Mouse (Mus musculus): Measurements from ENCODE around the gene Gm10401. TPM values are rescaled to one million over a fixed set of nuclear protein-coding genes. Genes with fewer than 3 reads are reported as not detected.
A peak's percentile ranks its signal among the peaks of the same experiment; 100 is the strongest.

The Gm10401 gene
- polyA plus RNA-seq (2015; fragmentation: Nextera tagmentation; extraction: Ambion mirVana): 38.4 and 40.9 TPM in 2 replicates

DNA sequence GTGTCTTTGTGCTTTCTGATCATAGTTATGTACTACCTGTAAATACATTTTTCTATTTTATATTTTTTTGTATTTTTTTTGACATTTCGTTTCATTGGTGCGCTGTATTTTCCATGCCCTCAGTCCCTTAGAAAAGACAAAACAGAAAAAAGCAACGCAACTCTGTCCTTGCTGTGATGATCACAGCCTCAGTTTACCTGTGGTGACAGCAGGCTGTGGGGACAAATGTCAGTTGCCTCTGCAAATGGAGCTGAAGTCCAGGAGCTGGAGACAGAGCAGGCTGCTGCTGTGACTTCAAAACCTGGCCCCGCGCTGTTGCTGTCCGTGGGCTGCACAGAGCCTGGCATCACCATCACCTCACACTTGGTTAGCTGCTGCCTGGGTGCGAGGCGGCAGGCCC, at the start of gene Gm10401:
Gm10401 (minus strand) TSS at position 101 of the 400 bp plus-strand sequence.
- Histone ChIP-seq H3K9me3 (replicated peaks) (no peaks in the 10 kb centered on the region), H3K4me2 (no peak within 1 kb of the TSS), H3K4me3 (no peak within 1 kb of the TSS), H3K4me1 (no peaks in the 10 kb centered on the region), H3K36me3 (ENCODE audit: poor library complexity, severe bottlenecking) (peaks cover 76% of the 10 kb centered on the region), H3K27me3 (no peaks in the 10 kb centered on the region), H3K27ac (no peak within 1 kb of the TSS), H3K9ac (no peak within 1 kb of the TSS)
- ATAC-seq: no peak
- WGBS: 96% methylated on average over 8 of the region's 8 CpGs

DNA sequence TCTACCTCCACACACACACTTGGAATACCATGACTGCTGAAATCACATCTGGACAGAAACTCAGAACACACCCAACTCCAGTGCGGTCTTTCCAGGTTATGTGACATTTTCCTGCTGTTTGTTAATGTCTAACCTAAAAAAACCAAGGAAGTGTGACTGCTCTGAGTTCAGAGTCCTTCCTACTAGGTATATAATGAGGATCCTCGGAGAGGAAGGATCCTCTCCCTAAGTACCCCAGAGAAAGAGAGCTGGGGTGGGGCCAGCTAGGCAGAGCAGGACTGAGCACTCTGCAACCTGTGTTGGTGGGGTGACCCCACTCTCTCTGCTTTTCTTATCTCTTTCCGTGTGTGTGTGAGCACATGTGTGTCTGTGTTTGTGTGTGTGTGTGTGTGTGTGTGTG, 49.3 kb upstream of the Gm10401 start:
- H3K27me3 ChIP-seq: no peaks in the 10 kb centered on the region
- no peak for ATAC-seq
- H3K4me1 ChIP-seq: 0 out of 2 replicates have a peak, but pooled peaks cover 9% of the 10 kb centered on the region
- 88% methylated on average over 3 of the region's 3 CpGs for WGBS
- no peaks in the 10 kb centered on the region for H3K9me3 ChIP-seq (replicated peaks)
- no peak overlapping the region for H3K4me2 ChIP-seq
- peaks cover 74% of the 10 kb centered on the region for H3K36me3 ChIP-seq (ENCODE audit: poor library complexity, severe bottlenecking)
- no peak overlapping the region for H3K4me3 ChIP-seq
- H3K9ac ChIP-seq: no peak overlapping the region
- no peak overlapping the region for H3K27ac ChIP-seq

DNA sequence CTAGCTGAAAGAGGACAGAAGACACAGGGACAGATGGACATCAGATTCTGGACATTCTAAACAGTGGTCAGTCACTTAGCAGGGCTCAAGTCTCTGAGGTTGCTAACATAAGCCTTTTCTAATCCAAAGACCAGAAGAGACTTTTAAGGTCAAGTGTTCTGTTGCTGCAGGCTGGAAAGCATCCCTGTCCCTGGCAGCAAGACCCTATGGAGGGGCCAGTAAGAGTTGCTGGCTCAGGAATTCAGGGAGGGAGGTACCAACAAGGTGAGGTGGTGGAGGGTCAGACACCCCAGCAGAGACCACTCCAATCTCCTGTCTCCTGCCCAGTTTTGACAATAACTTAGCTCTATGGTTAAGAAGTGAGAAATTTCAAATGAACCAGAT, 48.6 kb upstream of the Gm10401 start:
- no peak overlapping the region for H3K27ac ChIP-seq
- H3K4me3 ChIP-seq: no peak overlapping the region
- ATAC-seq: no peak
- no peaks in the 10 kb centered on the region for H3K27me3 ChIP-seq
- no peak overlapping the region for H3K4me2 ChIP-seq
- H3K9me3 ChIP-seq (replicated peaks): no peaks in the 10 kb centered on the region
- H3K4me1 ChIP-seq: 0 out of 2 replicates have a peak, but pooled peaks cover 9% of the 10 kb centered on the region
- H3K36me3 ChIP-seq (ENCODE audit: poor library complexity, severe bottlenecking): peaks cover 74% of the 10 kb centered on the region
- H3K9ac ChIP-seq: no peak overlapping the region

DNA sequence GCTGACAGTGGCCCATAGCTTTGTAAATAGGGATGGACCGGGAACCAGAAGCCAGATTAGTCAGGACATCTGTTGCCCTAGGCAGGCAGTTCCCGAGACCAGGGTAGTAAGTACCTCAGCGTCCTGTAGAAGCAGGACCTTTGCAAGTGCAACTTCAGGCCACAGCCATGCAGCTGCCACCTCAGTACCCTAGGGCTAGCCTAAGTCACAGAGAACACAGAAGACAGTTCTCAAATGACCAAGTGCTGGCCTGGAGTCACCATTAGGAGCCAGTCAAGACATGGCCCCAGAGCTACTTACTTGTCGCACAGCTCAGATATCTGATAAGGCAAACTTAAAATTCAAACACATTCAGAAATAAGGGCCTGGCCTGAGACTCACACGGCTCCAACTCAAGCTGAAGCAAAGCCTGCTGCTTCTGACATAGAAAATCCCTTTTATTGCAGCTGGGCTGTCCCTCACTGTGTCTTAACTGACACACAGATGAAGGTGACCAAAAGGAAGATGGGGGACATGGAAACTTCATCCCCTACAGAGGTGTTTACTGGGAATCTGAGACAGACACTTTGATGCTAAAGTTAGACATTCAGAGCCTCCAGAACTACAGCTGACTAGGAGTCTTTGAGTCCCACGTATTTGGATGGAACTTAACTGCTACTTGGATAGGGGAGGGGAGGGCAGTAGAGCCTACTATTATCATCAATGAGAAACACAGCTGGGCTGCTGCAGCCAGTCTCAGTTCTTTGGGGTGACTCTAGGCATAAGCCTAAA, 48.1 kb upstream of the Gm10401 start:
- peaks cover 68% of the 10 kb centered on the region for H3K36me3 ChIP-seq (ENCODE audit: poor library complexity, severe bottlenecking)
- H3K9me3 ChIP-seq (replicated peaks): no peaks in the 10 kb centered on the region
- ATAC-seq: no peak
- no peak overlapping the region for H3K4me2 ChIP-seq
- 0 out of 2 replicates have a peak, but pooled peaks cover 9% of the 10 kb centered on the region for H3K4me1 ChIP-seq
- no peak overlapping the region for H3K9ac ChIP-seq
- WGBS: 84% methylated on average over 6 of the region's 6 CpGs
- no peak overlapping the region for H3K4me3 ChIP-seq
- no peaks in the 10 kb centered on the region for H3K27me3 ChIP-seq
- no peak overlapping the region for H3K27ac ChIP-seq

DNA sequence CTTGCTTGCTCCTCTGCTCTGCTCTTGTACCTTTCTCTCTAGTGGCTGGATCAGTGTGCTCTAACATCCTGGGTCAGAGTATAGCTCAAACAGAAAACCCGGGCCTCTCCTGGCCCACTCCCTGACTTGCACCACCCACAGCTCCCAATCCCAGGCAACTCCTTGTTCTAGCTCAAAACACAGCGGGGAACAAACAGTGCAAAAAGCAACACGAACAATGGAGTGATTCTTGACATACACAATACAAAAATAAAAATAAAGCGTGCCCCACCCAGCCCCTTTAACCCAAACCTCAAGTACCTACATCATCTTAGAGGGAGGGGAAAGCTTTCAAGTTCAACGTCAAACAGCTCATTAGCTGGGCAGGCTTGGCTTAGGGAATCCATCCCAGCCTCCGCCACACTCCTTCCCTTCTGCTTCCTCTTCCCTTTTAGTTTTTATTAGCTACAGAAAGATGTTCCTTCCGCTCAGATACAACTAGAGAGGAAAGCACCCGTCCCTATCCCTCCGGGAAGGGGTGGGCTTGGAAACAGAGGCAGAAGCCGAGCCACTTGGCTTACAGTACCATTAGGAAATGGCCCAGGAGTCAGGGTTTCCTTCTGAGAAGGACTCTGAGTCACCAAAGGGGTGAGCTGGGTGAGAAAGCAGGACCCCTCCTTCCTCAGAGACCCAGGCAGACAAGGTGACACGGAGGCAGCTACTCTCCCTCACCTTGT, 47.3 kb upstream of the Gm10401 start:
- H3K4me1 ChIP-seq: 0 out of 2 replicates have a peak, but pooled peaks cover 9% of the 10 kb centered on the region
- no peaks in the 10 kb centered on the region for H3K9me3 ChIP-seq (replicated peaks)
- H3K9ac ChIP-seq: no peak overlapping the region
- H3K4me3 ChIP-seq: no peak overlapping the region
- no peak for ATAC-seq
- WGBS: 68% methylated on average over 11 of the region's 11 CpGs
- peaks cover 61% of the 10 kb centered on the region for H3K36me3 ChIP-seq (ENCODE audit: poor library complexity, severe bottlenecking)
- H3K27ac ChIP-seq: no peak overlapping the region
- H3K4me2 ChIP-seq: no peak overlapping the region
- no peaks in the 10 kb centered on the region for H3K27me3 ChIP-seq

DNA sequence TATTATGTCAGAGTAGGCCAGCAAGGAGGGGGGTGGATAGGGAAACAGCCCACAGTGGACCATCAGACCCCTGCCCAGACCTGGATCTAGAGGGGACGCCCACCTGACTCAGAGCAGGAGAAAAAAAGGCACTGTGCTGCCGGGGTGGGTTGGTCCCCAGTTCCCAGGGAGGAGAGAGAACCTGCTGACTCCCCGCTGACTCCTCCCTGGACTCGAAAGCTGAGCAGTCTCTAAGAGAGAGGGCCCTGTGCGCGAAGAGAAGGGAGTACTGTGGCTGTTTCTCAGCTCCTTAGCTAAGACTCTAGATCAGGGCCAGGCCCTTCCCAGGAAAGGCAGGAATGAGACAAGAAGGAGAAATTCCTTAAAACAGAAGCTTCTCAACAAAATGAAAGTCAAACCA, 46.4 kb upstream of the Gm10401 start:
- H3K27me3 ChIP-seq: no peaks in the 10 kb centered on the region
- H3K4me2 ChIP-seq: no peak overlapping the region
- H3K27ac ChIP-seq: no peak overlapping the region; the same call in 1 of the 2 replicates
- no peak overlapping the region for H3K9ac ChIP-seq
- H3K36me3 ChIP-seq (ENCODE audit: poor library complexity, severe bottlenecking): peaks cover 52% of the 10 kb centered on the region
- H3K9me3 ChIP-seq (replicated peaks): no peaks in the 10 kb centered on the region
- 67% methylated on average over 6 of the region's 6 CpGs for WGBS
- 0 out of 2 replicates have a peak, but pooled peaks cover 9% of the 10 kb centered on the region for H3K4me1 ChIP-seq
- no peak for ATAC-seq
- no peak overlapping the region for H3K4me3 ChIP-seq

DNA sequence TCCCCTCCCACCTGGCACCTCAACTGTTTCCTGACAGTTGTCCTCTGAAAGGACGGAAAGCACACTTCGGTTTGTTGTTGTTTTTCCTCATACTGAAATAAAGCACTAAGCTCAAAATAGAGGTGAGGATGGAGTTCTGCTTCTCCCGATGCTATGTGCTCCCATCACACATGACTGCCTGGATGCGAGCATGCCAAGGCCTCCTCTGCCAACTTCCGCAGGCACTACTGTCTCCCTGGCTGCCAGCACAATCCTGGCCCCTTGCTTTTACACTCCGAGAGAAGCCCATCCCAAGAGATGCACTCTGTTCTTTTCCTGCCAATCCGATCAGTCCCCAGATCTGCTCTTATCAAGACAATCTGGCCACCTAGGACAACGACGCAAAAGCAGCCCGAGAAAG, 45.5 kb upstream of the Gm10401 start:
- 71% methylated on average over 10 of the region's 10 CpGs for WGBS
- no peak for ATAC-seq
- Histone ChIP-seq H3K9ac (no peak overlapping the region), H3K27ac (no peak overlapping the region), H3K9me3 (replicated peaks) (no peaks in the 10 kb centered on the region), H3K4me2 (no peak overlapping the region), H3K36me3 (ENCODE audit: poor library complexity, severe bottlenecking) (peaks cover 44% of the 10 kb centered on the region), H3K27me3 (no peaks in the 10 kb centered on the region), H3K4me1 (0 out of 2 replicates have a peak, but pooled peaks cover 9% of the 10 kb centered on the region), H3K4me3 (no peak overlapping the region)

DNA sequence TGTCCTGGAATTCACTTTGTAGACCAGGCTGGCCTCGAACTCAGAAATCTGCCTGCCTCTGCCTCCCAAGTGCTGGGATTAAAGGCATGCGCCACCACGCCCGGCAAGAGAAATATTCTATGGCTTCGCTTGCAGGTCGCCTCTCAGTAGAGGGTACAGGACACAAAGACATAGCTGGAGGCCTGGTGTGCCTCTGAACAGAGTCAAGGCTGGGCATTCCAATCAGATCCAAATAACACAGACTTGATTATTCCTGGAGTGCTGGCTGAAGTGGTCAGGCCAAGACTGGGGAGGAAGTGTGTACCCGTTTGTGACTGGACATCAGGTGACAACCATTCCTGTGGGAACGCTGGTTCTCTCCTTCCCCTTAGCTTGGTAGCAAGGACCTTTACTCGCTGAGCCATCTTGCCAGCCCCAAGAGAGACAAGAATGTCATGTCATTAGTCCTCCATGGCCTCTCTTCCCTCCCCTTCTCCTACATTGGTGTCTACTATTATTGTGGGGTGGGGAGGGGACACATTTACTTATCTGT, 44.1 kb upstream of the Gm10401 start:
- no peak for ATAC-seq
- Histone ChIP-seq H3K4me1 (0 out of 2 replicates have a peak, but pooled peaks cover 9% of the 10 kb centered on the region), H3K36me3 (ENCODE audit: poor library complexity, severe bottlenecking) (peaks cover 31% of the 10 kb centered on the region), H3K4me3 (no peak overlapping the region), H3K27ac (no peak overlapping the region), H3K9me3 (replicated peaks) (no peaks in the 10 kb centered on the region), H3K27me3 (no peaks in the 10 kb centered on the region), H3K9ac (no peak overlapping the region), H3K4me2 (no peak overlapping the region)
- WGBS: 86% methylated on average over 9 of the region's 9 CpGs

DNA sequence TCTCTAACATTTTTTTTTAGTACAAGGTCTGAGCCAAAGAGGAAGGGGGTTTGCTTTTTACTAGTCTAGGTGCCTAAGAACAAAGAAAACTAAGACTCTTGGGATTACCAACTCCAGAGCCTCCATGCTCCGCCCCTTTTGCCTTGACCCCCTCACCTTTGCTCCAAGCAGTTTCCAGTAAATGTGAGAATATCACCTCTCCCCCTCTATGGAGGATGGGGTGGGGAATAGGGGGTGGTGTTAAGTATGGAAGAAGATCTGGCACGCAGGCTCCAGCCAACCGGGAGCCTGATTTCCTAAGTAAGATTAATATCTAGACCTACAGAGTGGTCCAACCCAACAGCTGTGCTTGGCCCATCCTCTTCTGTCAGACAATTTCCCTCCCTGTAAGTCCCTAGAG, 42.6 kb upstream of the Gm10401 start:
- Histone ChIP-seq H3K4me3 (no peak overlapping the region), H3K4me1 (0 out of 2 replicates have a peak, but pooled peaks cover 9% of the 10 kb centered on the region), H3K4me2 (no peak overlapping the region), H3K9ac (no peak overlapping the region), H3K27me3 (no peaks in the 10 kb centered on the region), H3K36me3 (ENCODE audit: poor library complexity, severe bottlenecking) (peaks cover 17% of the 10 kb centered on the region; the same call in 1 of the 2 replicates), H3K27ac (no peak overlapping the region), H3K9me3 (replicated peaks) (no peaks in the 10 kb centered on the region)
- no peak for ATAC-seq
- WGBS: 77% methylated on average over 3 of the region's 3 CpGs

DNA sequence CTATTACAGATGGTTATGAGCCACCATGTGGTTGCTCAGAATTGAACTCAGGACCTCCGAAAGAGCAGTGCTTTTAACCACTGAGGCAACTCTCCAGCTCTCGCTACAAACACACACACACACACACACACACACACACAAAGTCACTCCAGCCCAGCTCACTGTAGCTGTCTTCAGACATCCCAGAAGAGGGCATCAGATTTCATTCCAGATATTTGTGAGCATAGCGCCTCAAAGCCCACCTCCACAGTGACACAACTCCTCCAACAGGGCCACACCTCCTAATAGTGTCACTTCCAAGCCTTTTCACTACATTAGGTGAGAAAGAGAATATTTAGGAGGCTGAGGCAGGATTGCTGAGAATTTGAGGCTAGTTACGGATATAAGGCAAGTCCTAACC, 41.0 kb upstream of the Gm10401 start:
- no peak overlapping the region for H3K4me2 ChIP-seq
- WGBS: 71% methylated on average over 4 of the region's 4 CpGs
- no peaks in the 10 kb centered on the region for H3K9me3 ChIP-seq (replicated peaks)
- no peak overlapping the region for H3K4me3 ChIP-seq
- no peak overlapping the region for H3K9ac ChIP-seq
- peaks cover 3% of the 10 kb centered on the region; the same call in 1 of the 2 replicates for H3K36me3 ChIP-seq (ENCODE audit: poor library complexity, severe bottlenecking)
- H3K27ac ChIP-seq: no peak overlapping the region
- H3K4me1 ChIP-seq: peaks cover 11% of the 10 kb centered on the region; the same call in 1 of the 2 replicates
- no peaks in the 10 kb centered on the region for H3K27me3 ChIP-seq
- no peak for ATAC-seq

DNA sequence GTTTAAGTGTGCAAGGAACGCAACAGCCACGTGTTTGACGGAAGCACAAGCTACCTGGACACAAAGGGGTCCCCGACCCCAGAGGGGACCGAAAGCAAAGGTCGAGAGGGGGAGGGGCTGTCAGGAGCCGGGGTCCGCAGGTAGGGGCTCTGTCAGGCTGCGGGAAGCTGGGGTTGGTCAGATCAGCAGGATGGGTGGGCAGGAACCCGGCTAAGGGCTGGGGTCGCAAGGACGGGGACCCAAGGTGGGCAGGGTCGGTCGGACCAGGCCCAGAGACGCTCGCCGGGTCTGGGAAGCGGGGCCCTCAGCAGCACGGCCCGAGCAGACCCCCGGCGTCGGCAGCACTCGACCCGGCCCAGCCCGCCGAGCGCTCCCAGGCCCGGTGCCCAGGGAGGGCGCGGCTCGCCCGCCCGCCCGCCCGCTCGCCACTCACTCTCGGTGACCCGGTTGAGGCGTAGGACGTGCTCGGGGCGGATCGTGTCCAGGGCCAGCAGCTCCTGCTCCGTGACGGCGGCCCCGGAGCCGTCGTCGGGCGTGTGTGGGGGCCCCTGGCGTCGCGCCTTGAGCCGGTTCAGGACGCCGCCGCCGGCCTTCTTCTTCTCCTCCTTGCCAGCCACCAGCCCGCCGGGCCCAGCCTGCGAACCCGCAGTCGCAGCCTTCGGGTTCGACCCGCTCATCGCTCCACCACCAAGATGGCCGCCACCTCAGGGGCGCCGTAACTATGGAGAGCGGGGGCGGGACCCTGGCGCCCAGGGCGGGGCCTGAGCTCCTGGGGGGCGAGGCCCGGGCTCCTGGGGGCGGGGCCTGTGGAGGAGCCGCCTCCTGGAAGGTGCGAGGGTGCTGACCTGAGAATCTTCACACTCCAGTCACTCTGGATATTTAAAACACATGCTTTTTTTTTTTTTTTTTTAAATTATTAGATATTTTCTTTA, 36.4 kb upstream of the Gm10401 start, which contains the start of gene Unc119b:
Unc119b (minus strand) TSS at position 742 of the 932 bp plus-strand sequence.
- peak; percentile 93 for ATAC-seq
- H3K27me3 ChIP-seq: no peaks in the 10 kb centered on the region
- no peak within 1 kb of the TSS for H3K27ac ChIP-seq
- H3K4me2 ChIP-seq: peak within 1 kb of the TSS; percentile 92
- under 1% methylated on average over 55 of the region's 81 CpGs for WGBS
- peaks cover 19% of the 10 kb centered on the region for H3K4me1 ChIP-seq
- H3K9me3 ChIP-seq (replicated peaks): no peaks in the 10 kb centered on the region
- H3K36me3 ChIP-seq (ENCODE audit: poor library complexity, severe bottlenecking): peaks cover 9% of the 10 kb centered on the region
- H3K4me3 ChIP-seq: peak within 1 kb of the TSS; percentile 89
- peak within 1 kb of the TSS; percentile 89 for H3K9ac ChIP-seq

Data from forebrain, embryonic 13.5 days (tissue).